Mouse (Mus musculus) intestine, embryonic 15.5 days (tissue): ENCODE data around the gene Gm37240. TPM values are rescaled to one million over a fixed set of nuclear protein-coding genes. Genes with fewer than 3 reads are reported as not detected.
"Not testable (repeated sequence)": the region's sequence is repeated elsewhere in the genome, so short reads cannot be mapped to it uniquely, and the experiment has no call there.

Source experiments
- ATAC-seq: fragments of 200-750 bp; cut with Nextera tagmentation; 2 replicates; pipeline ENCODE4 v1.8.0; 2017; ENCODE audit warnings: moderate TSS enrichment, moderate library complexity
- H3K27ac ChIP-seq: fragments of 300-500 bp; sonication (generic); 2 replicates; pipeline ENCODE4 v1.5.1; 2015; ENCODE audit warnings: mild to moderate bottlenecking, inconsistent platforms
- H3K27me3 ChIP-seq: fragments of 300-500 bp; sonication (generic); replicated peaks from 2 replicates; pipeline ENCODE4 v1.6.1; 2015; ENCODE audit warnings: inconsistent platforms
- H3K36me3 ChIP-seq: fragments of 300-500 bp; sonication (generic); 2 replicates; pipeline ENCODE4 v1.6.1; 2015; ENCODE audit warnings: inconsistent platforms
- H3K4me1 ChIP-seq: fragments of 300-500 bp; sonication (generic); replicated peaks from 2 replicates; pipeline ENCODE4 v1.6.1; 2015; ENCODE audit warnings: inconsistent platforms
- H3K4me2 ChIP-seq: fragments of 300-500 bp; sonication (generic); replicated peaks from 2 replicates; pipeline ENCODE4 v1.6.1; 2015; ENCODE audit warnings: mild to moderate bottlenecking, inconsistent platforms
- H3K4me3 ChIP-seq: fragments of 300-500 bp; sonication (generic); replicated peaks from 2 replicates; pipeline ENCODE4 v1.5.1; 2015; ENCODE audit warnings: inconsistent platforms
- H3K9ac ChIP-seq: fragments of 300-500 bp; sonication (generic); 2 replicates; pipeline ENCODE4 v1.6.1; 2015; ENCODE audit warnings: inconsistent platforms
- H3K9me3 ChIP-seq: fragments of 300-500 bp; sonication (generic); 2 replicates; pipeline ENCODE4 v1.6.1; 2016; ENCODE audit warnings: inconsistent platforms
- WGBS: fragments of 180-500 bp; shearing (Covaris S2); methylation state at CpG from one replicate; pipeline ENCODE4 v1.1.7; 2015; 5-methylcytosine and 5-hydroxymethylcytosine counted together
- polyA plus RNA-seq: library from polyadenylated mRNA; unstranded; fragments of >200 nt; fragmentation: Nextera tagmentation; extraction: Ambion mirVana; gene quantifications from 2 replicates; pipeline ENCODE4 v1.2.1, GENCODE M21; 2015

The Gm37240 gene
- polyA plus RNA-seq, 1 experiment from 2014 or later: 6.5 TPM

GRCm38 (mm10) chr3:85592640-85593252 lies 294.6 kb downstream of the Gm37240 start:
- no peak overlapping the region for H3K9ac ChIP-seq
- H3K27me3 ChIP-seq: no peaks in the 10 kb centered on the region
- H3K4me2 ChIP-seq: no peak overlapping the region
- H3K4me3 ChIP-seq: no peak overlapping the region
- H3K9me3 ChIP-seq: no peaks in the 10 kb centered on the region
- no peaks in the 10 kb centered on the region for H3K36me3 ChIP-seq
- ATAC-seq: no peak
- 83% methylated on average over 5 of the region's 5 CpGs for WGBS
- H3K4me1 ChIP-seq: no peaks in the 10 kb centered on the region
- no peak overlapping the region for H3K27ac ChIP-seq

GRCm38 (mm10) chr3:85592067-85592466 lies 295.3 kb downstream of the Gm37240 start:
- 64% methylated on average over 4 of the region's 4 CpGs for WGBS
- no peak overlapping the region for H3K9ac ChIP-seq
- H3K4me3 ChIP-seq: no peak overlapping the region
- H3K9me3 ChIP-seq: no peaks in the 10 kb centered on the region
- no peak for ATAC-seq
- no peaks in the 10 kb centered on the region for H3K4me1 ChIP-seq
- H3K4me2 ChIP-seq: no peak overlapping the region
- no peaks in the 10 kb centered on the region for H3K27me3 ChIP-seq
- no peaks in the 10 kb centered on the region for H3K36me3 ChIP-seq
- no peak overlapping the region for H3K27ac ChIP-seq

DNA sequence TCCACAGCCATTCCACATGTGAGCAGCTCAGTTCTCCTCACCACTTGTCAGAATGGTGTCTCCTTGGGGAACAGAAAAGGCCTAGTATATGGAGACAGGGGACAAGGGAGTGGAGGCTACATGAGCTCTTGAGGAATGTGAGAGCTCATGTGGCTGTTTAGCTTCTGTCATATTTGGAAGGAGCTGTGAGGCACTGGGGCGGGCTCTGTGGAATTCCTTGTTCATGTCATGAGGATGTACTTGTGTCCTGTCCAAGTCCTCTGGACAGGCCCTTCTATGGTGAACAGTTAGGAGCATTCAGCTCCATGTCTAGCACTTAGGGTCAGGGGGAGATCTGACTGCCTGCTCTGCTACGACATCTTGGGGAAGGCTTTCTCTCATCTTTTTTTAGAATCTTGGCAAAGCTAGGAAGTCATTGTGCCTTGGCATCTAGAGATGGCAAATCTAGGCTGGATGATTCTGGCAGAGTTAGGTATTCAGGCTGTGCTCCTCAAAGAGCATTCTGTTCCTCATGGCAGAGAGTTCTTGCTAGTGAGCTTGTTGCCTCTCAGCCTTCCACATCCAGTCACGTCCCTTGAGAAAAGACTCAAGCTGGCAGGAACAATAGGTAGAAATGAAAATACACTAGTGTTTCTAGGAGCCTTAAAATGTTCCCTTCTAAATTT lies 297.1 kb downstream of the Gm37240 start:
- Histone ChIP-seq H3K4me3 (no peak overlapping the region), H3K27me3 (no peaks in the 10 kb centered on the region), H3K27ac (no peak overlapping the region), H3K9me3 (no peaks in the 10 kb centered on the region), H3K9ac (no peak overlapping the region), H3K36me3 (no peaks in the 10 kb centered on the region), H3K4me1 (no peaks in the 10 kb centered on the region), H3K4me2 (no peak overlapping the region)
- ATAC-seq: no peak
- WGBS: 93% methylated on average over 3 of the region's 3 CpGs

GRCm38 (mm10) chr3:85588701-85589100 lies 298.6 kb downstream of the Gm37240 start:
- no peaks in the 10 kb centered on the region for H3K36me3 ChIP-seq
- 32% methylated on average over 2 of the region's 2 CpGs for WGBS
- H3K27me3 ChIP-seq: no peaks in the 10 kb centered on the region
- no peaks in the 10 kb centered on the region for H3K4me1 ChIP-seq
- no peak overlapping the region for H3K9ac ChIP-seq
- no peaks in the 10 kb centered on the region for H3K9me3 ChIP-seq
- no peak overlapping the region for H3K4me2 ChIP-seq
- H3K27ac ChIP-seq: no peak overlapping the region
- ATAC-seq: peak; percentile 92
- no peak overlapping the region for H3K4me3 ChIP-seq

DNA sequence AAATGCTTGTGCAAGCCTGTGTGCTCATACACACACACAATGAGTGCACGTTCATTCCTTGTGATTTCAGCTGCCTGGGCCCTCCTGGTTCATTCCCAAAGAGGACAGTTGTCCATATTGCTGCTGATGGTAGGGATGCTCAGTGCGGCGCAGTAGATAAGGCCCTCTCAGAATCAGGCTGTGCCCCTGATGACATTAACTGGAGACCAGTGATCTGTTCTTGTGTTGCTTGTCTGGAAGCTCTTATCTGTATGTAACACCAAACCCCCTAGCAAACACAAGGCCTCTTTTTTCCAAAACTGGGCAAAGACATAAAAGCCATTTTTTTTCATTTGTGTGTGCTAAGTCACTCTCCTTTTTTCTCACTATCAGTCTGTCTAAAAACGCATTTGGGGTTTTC lies 302.4 kb downstream of the Gm37240 start:
- H3K27me3 ChIP-seq: no peaks in the 10 kb centered on the region
- no peak overlapping the region for H3K27ac ChIP-seq
- H3K9ac ChIP-seq: no peak overlapping the region
- no peaks in the 10 kb centered on the region for H3K4me1 ChIP-seq
- no peaks in the 10 kb centered on the region for H3K36me3 ChIP-seq
- no peak overlapping the region for H3K4me2 ChIP-seq
- 84% methylated on average over 4 of the region's 4 CpGs for WGBS
- no peak for ATAC-seq
- no peak overlapping the region for H3K4me3 ChIP-seq
- no peaks in the 10 kb centered on the region for H3K9me3 ChIP-seq

DNA sequence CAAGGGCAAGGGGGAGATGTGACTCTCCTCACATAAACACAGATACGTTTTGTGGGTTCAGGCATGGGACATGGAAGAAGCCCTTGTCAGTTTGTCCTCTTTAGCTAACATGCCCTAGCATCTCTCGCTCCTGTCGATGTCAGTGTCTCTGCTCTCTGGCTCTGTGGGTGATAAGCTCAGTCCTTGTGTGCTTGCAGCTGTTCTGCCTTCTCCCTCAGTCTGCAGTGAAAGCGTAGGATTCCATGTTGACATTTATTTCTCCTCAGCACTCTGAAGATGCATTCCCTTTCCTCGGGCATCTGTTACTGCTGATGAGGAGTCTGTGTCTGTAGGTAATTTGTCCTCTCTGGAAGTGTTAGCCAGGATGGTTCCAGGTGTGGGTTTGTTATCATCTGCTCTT lies 304.1 kb downstream of the Gm37240 start:
- Histone ChIP-seq H3K4me2 (no peak overlapping the region), H3K27ac (no peak overlapping the region), H3K9ac (no peak overlapping the region), H3K27me3 (no peaks in the 10 kb centered on the region), H3K9me3 (no peaks in the 10 kb centered on the region), H3K4me1 (no peaks in the 10 kb centered on the region), H3K36me3 (no peaks in the 10 kb centered on the region), H3K4me3 (no peak overlapping the region)
- WGBS: 85% methylated on average over 5 of the region's 5 CpGs
- no peak for ATAC-seq

DNA sequence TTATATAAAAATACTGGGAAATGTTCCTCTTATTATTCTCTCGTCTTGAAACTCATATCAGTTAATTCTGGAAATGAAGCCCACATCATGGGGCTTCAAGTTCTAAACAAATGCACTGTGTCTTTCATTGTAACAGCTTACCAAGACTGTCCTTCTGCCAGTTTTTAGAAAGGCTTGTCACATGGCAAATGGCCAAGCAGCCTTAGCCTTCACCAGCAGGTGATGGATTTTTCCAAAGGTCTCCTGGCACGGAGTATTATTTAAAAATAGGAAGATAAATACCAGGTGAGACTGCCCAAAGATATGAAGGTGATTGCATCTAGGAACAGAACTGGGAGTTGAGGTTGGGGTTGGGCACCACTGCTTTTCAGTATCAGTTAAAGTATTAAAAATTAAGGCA lies 304.6 kb downstream of the Gm37240 start:
- H3K9ac ChIP-seq: no peak overlapping the region
- WGBS: 73% methylated on average over 2 of the region's 2 CpGs
- H3K27me3 ChIP-seq: no peaks in the 10 kb centered on the region
- H3K4me3 ChIP-seq: no peak overlapping the region
- H3K36me3 ChIP-seq: no peaks in the 10 kb centered on the region
- no peak overlapping the region for H3K27ac ChIP-seq
- H3K4me1 ChIP-seq: no peaks in the 10 kb centered on the region
- no peaks in the 10 kb centered on the region for H3K9me3 ChIP-seq
- ATAC-seq: no peak
- no peak overlapping the region for H3K4me2 ChIP-seq

DNA sequence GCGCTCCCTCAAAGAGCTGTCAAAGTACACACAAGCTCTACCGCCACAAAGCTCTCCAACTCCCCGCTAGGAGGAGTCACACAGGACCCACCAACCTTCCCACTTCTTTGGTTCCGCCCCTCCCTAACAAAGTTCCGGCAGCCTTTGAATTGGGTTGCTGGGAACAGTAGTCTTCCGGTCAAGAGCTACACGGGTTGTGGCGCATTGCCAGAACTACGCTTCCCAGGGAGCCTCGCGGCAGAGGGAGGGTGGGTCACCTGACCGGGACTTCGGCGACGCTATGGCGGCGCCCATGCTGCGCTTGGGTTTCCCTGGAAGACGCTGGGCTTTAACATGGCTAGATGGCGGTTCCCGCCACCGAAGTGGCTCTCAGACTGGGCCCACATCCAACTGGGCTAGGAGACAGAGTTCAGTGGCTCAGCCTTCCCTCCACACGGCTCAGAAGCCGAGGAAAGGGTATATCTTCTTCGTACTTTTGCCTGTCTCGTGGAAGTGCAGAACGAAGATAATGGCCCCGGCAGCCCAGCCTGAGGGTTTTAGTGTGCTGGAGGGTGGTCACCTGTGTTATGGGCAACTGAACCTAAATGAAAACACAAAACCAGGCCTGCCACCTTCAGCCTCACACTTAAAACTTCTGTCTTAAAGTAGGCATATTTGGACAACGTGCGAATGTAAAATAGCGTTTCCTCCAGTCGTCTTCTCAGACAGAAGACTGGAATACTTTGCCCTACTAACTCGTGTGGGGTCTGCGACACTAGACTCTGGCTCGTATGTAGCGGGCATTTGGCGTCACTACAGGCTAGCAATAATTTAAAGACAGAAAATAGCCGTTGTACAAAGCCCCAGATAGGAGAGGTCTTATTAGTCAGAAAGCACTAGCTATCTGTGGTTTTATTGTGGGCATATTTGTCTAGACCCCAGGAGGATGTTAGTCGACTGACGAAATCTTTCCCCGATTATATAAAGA lies 313.2 kb downstream of the Gm37240 start, which contains the start of gene Gatb:
Gatb (plus strand) TSS at position 256 of the 967 bp plus-strand sequence.
- H3K9me3 ChIP-seq: no peaks in the 10 kb centered on the region
- WGBS: 2% methylated on average over 41 of the region's 41 CpGs
- peak within 1 kb of the TSS; percentile 42; the same call in 1 of the 2 replicates for H3K27ac ChIP-seq
- peak within 1 kb of the TSS; percentile 77 for H3K9ac ChIP-seq
- peak; percentile 100 for ATAC-seq
- no peaks in the 10 kb centered on the region for H3K27me3 ChIP-seq
- peak within 1 kb of the TSS; percentile 61 for H3K4me3 ChIP-seq
- H3K4me1 ChIP-seq: no peaks in the 10 kb centered on the region
- H3K36me3 ChIP-seq: no peaks in the 10 kb centered on the region
- H3K4me2 ChIP-seq: peak within 1 kb of the TSS; percentile 75

GRCm38 (mm10) chr3:85573216-85573863 lies 314.0 kb downstream of the Gm37240 start:
- H3K9me3 ChIP-seq: no peaks in the 10 kb centered on the region
- H3K27ac ChIP-seq: no peak overlapping the region
- no peaks in the 10 kb centered on the region for H3K27me3 ChIP-seq
- no peak overlapping the region for H3K9ac ChIP-seq
- H3K4me1 ChIP-seq: no peaks in the 10 kb centered on the region
- ATAC-seq: no peak
- peak overlapping the region; percentile 60 for H3K4me2 ChIP-seq
- WGBS: 20% methylated on average over 6 of the region's 6 CpGs
- H3K36me3 ChIP-seq: no peaks in the 10 kb centered on the region
- peak overlapping the region; percentile 61 for H3K4me3 ChIP-seq

- not testable (repeated sequence) for H3K4me3 ChIP-seq, H3K9me3 ChIP-seq, H3K27ac ChIP-seq, H3K4me2 ChIP-seq, H3K27me3 ChIP-seq, H3K36me3 ChIP-seq, H3K4me1 ChIP-seq, H3K9ac ChIP-seq, ATAC-seq
- 95% methylated on average over 8 of the region's 8 CpGs for WGBS
Observed at GRCm38 (mm10) chr3:85572502-85572901, 314.8 kb downstream of the Gm37240 start.

DNA sequence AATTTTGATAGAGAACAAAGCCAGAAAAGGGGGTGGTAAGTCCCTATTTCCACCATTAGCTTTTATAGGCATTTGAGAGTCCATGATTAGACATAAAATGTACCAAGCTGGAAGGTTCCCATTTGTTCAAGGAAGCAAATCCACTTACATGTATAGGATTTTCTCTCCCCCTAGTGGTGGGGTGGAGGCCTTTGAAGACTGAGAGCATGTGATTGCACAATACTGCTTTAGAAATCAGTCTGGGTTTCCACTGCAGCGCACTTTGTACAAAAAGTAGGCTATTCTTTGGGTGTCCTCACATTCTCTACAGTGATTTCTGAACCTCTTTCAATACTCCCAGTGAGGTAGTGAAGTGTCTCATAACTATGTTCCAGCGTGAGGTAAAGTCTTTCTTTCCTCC lies 316.0 kb downstream of the Gm37240 start:
- no peaks in the 10 kb centered on the region for H3K9me3 ChIP-seq
- H3K27ac ChIP-seq: no peak overlapping the region
- ATAC-seq: no peak
- no peaks in the 10 kb centered on the region for H3K4me1 ChIP-seq
- 61% methylated on average over 2 of the region's 2 CpGs for WGBS
- no peak overlapping the region for H3K9ac ChIP-seq
- no peak overlapping the region for H3K4me3 ChIP-seq
- H3K27me3 ChIP-seq: no peaks in the 10 kb centered on the region
- H3K4me2 ChIP-seq: no peak overlapping the region
- H3K36me3 ChIP-seq: no peaks in the 10 kb centered on the region

DNA sequence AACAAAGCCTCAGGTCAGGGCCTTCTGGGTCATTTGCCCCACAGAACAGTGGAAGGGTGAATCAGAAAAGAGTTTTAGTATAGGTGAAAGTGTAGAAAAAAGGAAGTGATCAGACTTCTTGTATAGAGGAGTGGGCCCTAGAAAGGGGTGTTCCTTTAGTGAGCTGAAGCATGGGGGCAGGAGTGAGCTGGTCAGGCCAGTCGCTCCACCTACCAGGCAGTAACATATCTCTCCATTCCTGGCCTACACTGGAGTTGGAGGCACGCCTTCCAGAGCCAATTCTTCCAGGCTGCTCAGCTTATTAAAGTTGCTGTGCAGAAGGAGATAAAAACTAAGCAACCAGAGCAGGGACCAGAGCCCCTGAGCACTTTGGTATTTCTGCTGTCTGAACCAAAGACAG lies 322.7 kb downstream of the Gm37240 start:
- no peaks in the 10 kb centered on the region for H3K27me3 ChIP-seq
- no peaks in the 10 kb centered on the region for H3K4me1 ChIP-seq
- H3K36me3 ChIP-seq: no peaks in the 10 kb centered on the region
- no peak overlapping the region for H3K27ac ChIP-seq
- H3K4me2 ChIP-seq: no peak overlapping the region
- no peak overlapping the region for H3K9ac ChIP-seq
- 53% methylated on average over 2 of the region's 2 CpGs for WGBS
- no peak overlapping the region for H3K4me3 ChIP-seq
- ATAC-seq: no peak
- H3K9me3 ChIP-seq: no peaks in the 10 kb centered on the region
